Mouse (Mus musculus) left cerebral cortex, adult 2 months (tissue): Measurements from ENCODE around the gene Olfr378. TPM values are rescaled to one million over a fixed set of nuclear protein-coding genes. Genes with fewer than 3 reads are reported as not detected.

Experiments used
- DNase-seq, 2 experiments: peaks; one replicate each; pipeline ENCODE4 v3.0.0; 2021 to 2022; ENCODE audit warnings: low spot score in 2 of 2, mixed read lengths in 1 of 2; ENCODE audit errors: extremely low spot score in 1 of 2
- H3K27ac ChIP-seq: fragments of 200-600 bp; 2 replicates; pipeline ENCODE4 v1.8.1; 2022
- H3K4me3 ChIP-seq: fragments of 200-600 bp; 2 replicates; pipeline ENCODE4 v1.8.1; 2022
- CTCF ChIP-seq: fragments of 200-600 bp; IDR thresholded peaks from 2 replicates; pipeline ENCODE4 v1.8.1; 2022; ENCODE audit warnings: antibody characterized with exemption, mild to moderate bottlenecking, moderate library complexity
- intact Hi-C: fragments of 180-260 bp; cut with DNase I; formaldehyde crosslinking; loops from one replicate; pipeline ENCODE4 v1.15.1; 2025
- long read RNA-seq, 2 experiments: library from polyadenylated mRNA; stranded (forward); transcript quantifications; one replicate each; pipeline ENCODE4 v2.0.0; 2021; ENCODE audit warnings: borderline mapping rate in 2 of 2
- total RNA-seq, 2 experiments: library from RNA; stranded (reverse); gene quantifications; 2 replicates each; pipeline ENCODE4 v1.2.3; 2021

The Olfr378 gene
- total RNA-seq, result not detected
- long read RNA-seq, experiment 1, result 0 reads
- long read RNA-seq, experiment 2, result 0 reads

DNA sequence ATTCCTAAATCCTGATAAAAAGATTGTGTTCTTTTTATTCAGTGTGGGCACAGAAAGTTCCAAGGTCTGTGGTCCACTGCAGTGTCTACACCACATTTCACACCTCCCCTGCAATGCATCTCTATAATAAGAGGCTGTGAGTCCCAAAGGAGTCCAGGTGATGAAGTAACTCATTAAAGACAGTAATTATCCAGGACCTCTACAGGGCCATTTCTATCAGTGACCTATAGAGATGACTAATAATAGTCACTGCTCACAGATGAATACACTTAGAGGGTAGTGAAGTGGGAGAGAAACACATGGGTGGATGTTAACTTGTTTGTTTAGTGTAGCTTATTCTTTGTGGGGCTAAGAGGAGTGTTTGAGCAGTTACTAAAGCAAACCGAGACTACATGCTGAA is at the start of gene Olfr378:
TSS of gene Olfr378 (minus strand) at position 101 of the 400 bp plus-strand sequence.
- Histone ChIP-seq H3K4me3 (no peak within 1 kb of the TSS), H3K27ac (no peak within 1 kb of the TSS)
- DNase-seq, result no peak
- TF ChIP-seq CTCF, result no peak
- intact Hi-C loops, result no loop called here

DNA sequence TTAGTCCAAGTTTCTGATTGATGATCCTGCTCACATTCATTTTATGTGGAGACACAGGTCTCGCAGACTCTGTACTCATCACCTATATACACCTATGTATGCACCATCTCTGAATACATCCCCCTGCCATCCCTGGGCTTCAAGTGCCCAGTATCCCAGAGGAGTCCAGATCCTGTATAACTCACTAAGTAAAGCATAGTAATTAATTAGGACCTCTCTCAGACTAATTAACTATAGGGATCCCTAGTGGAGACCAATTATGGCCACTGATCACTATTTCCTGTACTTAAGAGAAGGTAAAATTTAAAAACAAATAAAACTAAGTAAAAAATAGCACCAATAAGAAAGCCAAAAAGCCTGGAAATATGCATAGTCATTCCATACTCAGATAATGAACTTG is 29.1 kb upstream of the Olfr378 start, which contains the start of gene Olfr380:
TSS of gene Olfr380 (minus strand) at position 101 of the 400 bp plus-strand sequence.
- intact Hi-C loops, result no loop called here
- Histone ChIP-seq H3K4me3 (no peak within 1 kb of the TSS), H3K27ac (no peak within 1 kb of the TSS)
- DNase-seq, result no peak
- no peak for TF ChIP-seq CTCF

DNA sequence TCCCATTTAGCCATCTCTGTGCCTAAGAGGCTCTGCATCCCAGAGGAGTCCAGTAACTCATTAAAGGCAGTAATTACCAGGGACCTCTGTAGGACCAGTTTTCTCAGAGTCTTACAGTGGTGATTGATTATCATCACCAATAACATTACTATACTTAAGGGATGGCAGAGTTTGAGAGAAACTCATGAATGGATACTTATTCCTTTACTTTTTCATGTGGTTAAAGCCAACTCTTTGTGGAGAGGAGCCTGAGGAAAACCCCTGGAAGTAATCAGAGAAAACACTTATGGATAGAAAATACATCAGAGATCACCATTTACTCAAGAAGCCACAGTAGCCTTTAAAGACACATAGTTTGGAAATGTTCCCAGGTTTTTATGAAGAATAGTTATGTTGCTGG is 28.8 kb downstream of the Olfr378 start, which contains the start of gene Olfr1:
TSS of gene Olfr1 (minus strand) at position 101 of the 400 bp plus-strand sequence.
- no peak for TF ChIP-seq CTCF
- Histone ChIP-seq H3K27ac (no peak within 1 kb of the TSS), H3K4me3 (no peak within 1 kb of the TSS)
- no peak for DNase-seq
- intact Hi-C loops, result no loop called here

DNA sequence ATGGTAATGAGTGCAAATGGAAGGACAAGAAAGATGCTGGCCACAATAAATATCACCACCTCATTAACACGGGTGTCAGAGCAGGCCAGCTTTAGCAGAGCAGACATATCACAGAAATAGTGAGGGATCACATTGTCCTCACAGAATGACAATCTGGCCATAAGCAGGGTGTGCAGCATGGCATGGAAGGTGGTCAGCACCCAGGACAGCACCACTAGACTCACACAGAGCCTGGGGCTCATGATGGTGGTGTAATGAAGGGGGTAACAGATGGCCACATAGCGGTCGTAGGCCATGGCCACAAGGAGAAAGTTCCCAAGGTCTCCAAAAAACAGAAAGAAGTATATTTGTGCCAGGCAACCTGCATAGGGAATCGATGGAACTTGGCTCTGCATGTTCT is 32.9 kb downstream of the Olfr378 start:
- intact Hi-C loops, result no loop called here
- no peak for TF ChIP-seq CTCF
- no peak for DNase-seq
- H3K4me3 ChIP-seq, result no peak overlapping the region
- no peak overlapping the region for H3K27ac ChIP-seq

Other genes with a start within 250 kb of the Olfr378 start
- gene Ctns, start 229.4 kb downstream of the Olfr378 start, total RNA-seq, result 10 to 100 TPM; 19.3 to 20.2 TPM
- 1 to 10 TPM; 2.7 to 2.9 TPM for gene Shpk, start 229.0 kb downstream of the Olfr378 start, total RNA-seq
- gene Trpv1, start 194.2 kb downstream of the Olfr378 start, total RNA-seq, result under 1 TPM in 1 of 2 experiments, not detected in 1; 0.27 TPM
- gene Trpv3, start 161.1 kb downstream of the Olfr378 start, total RNA-seq, result under 1 TPM; 0.26 to 0.50 TPM
- 10 to 100 TPM in 1 of 2 experiments, 1 to 10 TPM in 1; 8.9 to 10.4 TPM for gene Aspa, start 98.9 kb downstream of the Olfr378 start, total RNA-seq
- gene Gm49340, start 98.7 kb downstream of the Olfr378 start, total RNA-seq, result not detected
- not detected for gene Spata22, start 98.7 kb downstream of the Olfr378 start, total RNA-seq
- not detected for gene Olfr20, start 77.7 kb downstream of the Olfr378 start, total RNA-seq
- not detected for gene Olfr376, start 57.2 kb downstream of the Olfr378 start, total RNA-seq
- not detected for gene Olfr1, start 28.9 kb downstream of the Olfr378 start, total RNA-seq
- gene Olfr380, start 29.0 kb upstream of the Olfr378 start, total RNA-seq, result not detected
- gene Olfr381, start 63.1 kb upstream of the Olfr378 start, total RNA-seq, result not detected
- gene Olfr382, start 88.7 kb upstream of the Olfr378 start, total RNA-seq, result not detected
- gene Olfr385, start 164.5 kb upstream of the Olfr378 start, total RNA-seq, result not detected
- gene Olfr384, start 170.1 kb upstream of the Olfr378 start, total RNA-seq, result not detected